Mouse (Mus musculus) lung, postnatal 4 days (tissue): ENCODE data around the gene Svip.

ENCODE experiments used
- DNase-seq, 2 experiments: peaks; one replicate each; pipeline ENCODE4 v3.0.0; 2021

The Svip gene

GRCm38 (mm10) chr7:52005511-52006295 is at the start of gene Svip:
Svip (minus strand) TSS chr7:52006018.
- peak; percentile 88 to 93 for DNase-seq

GRCm38 (mm10) chr7:52037600-52038582 is 32.1 kb upstream of the Svip start:
- DNase-seq: peak in 1 of 2 experiments; percentile 11

- DNase-seq: no peak
Observed at GRCm38 (mm10) chr7:52024050-52024626, 18.3 kb upstream of the Svip start.

GRCm38 (mm10) chr7:52022039-52022438 is 16.2 kb upstream of the Svip start:
- no peak for DNase-seq

GRCm38 (mm10) chr7:52015628-52016027 is 9.8 kb upstream of the Svip start, which contains the start of gene 1700015G11Rik:
1700015G11Rik (minus strand) TSS chr7:52015728.
- DNase-seq: no peak

GRCm38 (mm10) chr7:52015180-52015579 is 9.4 kb upstream of the Svip start:
- no peak for DNase-seq

- DNase-seq: no peak
Observed at GRCm38 (mm10) chr7:52013457-52013856, 7.6 kb upstream of the Svip start.

GRCm38 (mm10) chr7:52007138-52007537 is 1.3 kb upstream of the Svip start:
- no peak for DNase-seq

GRCm38 (mm10) chr7:52006296-52006630 is 445 bp upstream of the Svip start:
- no peak for DNase-seq

- DNase-seq: no peak
Observed at GRCm38 (mm10) chr7:51991020-51991419, 14.8 kb downstream of the Svip start.

GRCm38 (mm10) chr7:51986909-51987308 is 18.9 kb downstream of the Svip start:
- DNase-seq: peak; percentile 17 to 25

- DNase-seq: no peak
Observed at GRCm38 (mm10) chr7:51985763-51986162, 20.1 kb downstream of the Svip start.

GRCm38 (mm10) chr7:51982303-51982702 is 23.5 kb downstream of the Svip start:
- no peak for DNase-seq

- DNase-seq: no peak
Observed at GRCm38 (mm10) chr7:51979271-51979670, 26.5 kb downstream of the Svip start.

GRCm38 (mm10) chr7:51975181-51975580 is 30.6 kb downstream of the Svip start:
- DNase-seq: no peak

- DNase-seq: no peak
Observed at GRCm38 (mm10) chr7:51973526-51973925, 32.3 kb downstream of the Svip start.

- DNase-seq: no peak
Observed at GRCm38 (mm10) chr7:51973091-51973490, 32.7 kb downstream of the Svip start.

GRCm38 (mm10) chr7:51972252-51972855 is 33.5 kb downstream of the Svip start:
- peak in 1 of 2 experiments; percentile 26 for DNase-seq

GRCm38 (mm10) chr7:51969379-51969778 is 36.4 kb downstream of the Svip start:
- no peak for DNase-seq

GRCm38 (mm10) chr7:51967581-51967980 is 38.2 kb downstream of the Svip start:
- no peak for DNase-seq

GRCm38 (mm10) chr7:51964681-51965080 is 41.1 kb downstream of the Svip start:
- no peak for DNase-seq

- DNase-seq: no peak
Observed at GRCm38 (mm10) chr7:51962219-51962952, 43.4 kb downstream of the Svip start.
